Mouse (Mus musculus) forebrain, embryonic 10.5 days (tissue): ENCODE measurements around the gene Dpep3. TPM values are rescaled to one million over a fixed set of nuclear protein-coding genes. Genes with fewer than 3 reads are reported as not detected.

ENCODE experiments used
- DNase-seq: peaks from one replicate; pipeline ENCODE4 v3.0.0-alpha.2; 2017; ENCODE audit warnings: low spot score; ENCODE audit errors: extremely low spot score
- H3K27ac ChIP-seq: fragments of 300-500 bp; sonication (generic); 2 replicates; pipeline ENCODE4 v1.5.1; 2016; ENCODE audit warnings: mild to moderate bottlenecking
- H3K27me3 ChIP-seq: fragments of 300-500 bp; sonication (generic); 2 replicates; pipeline ENCODE4 v1.6.1; 2016; ENCODE audit warnings: mild to moderate bottlenecking; ENCODE audit not compliant: poor library complexity, severe bottlenecking
- H3K36me3 ChIP-seq: fragments of 300-500 bp; sonication (generic); replicated peaks from 2 replicates; pipeline ENCODE4 v1.6.1; 2016; ENCODE audit warnings: mild to moderate bottlenecking, moderate library complexity
- H3K4me1 ChIP-seq: fragments of 300-500 bp; sonication (generic); 2 replicates; pipeline ENCODE4 v1.6.1; 2016
- H3K4me3 ChIP-seq: fragments of 300-500 bp; sonication (generic); 2 replicates; pipeline ENCODE4 v1.5.1; 2016; ENCODE audit warnings: mild to moderate bottlenecking, moderate library complexity
- H3K9me3 ChIP-seq: fragments of 300-500 bp; sonication (generic); 2 replicates; pipeline ENCODE4 v1.6.1; 2016; ENCODE audit warnings: mild to moderate bottlenecking, moderate library complexity
- WGBS: fragments of 180-500 bp; shearing (Covaris S2); methylation state at CpG from one replicate; pipeline ENCODE4 v1.1.7; 2016; 5-methylcytosine and 5-hydroxymethylcytosine counted together
- polyA plus RNA-seq: library from polyadenylated mRNA; unstranded; fragments of >200 nt; fragmentation: Nextera tagmentation; extraction: Ambion mirVana; gene quantifications from 2 replicates; pipeline ENCODE4 v1.2.1, GENCODE M21; 2016

Gene Dpep3
- polyA plus RNA-seq, 1 experiment from 2014 or later = not detected

GRCm38 (mm10) chr8:105942542-105942941, 36.7 kb downstream of the Dpep3 start:
- Histone ChIP-seq H3K27me3 (no peaks in the 10 kb centered on the region), H3K9me3 (no peaks in the 10 kb centered on the region), H3K36me3 (peaks cover 57% of the 10 kb centered on the region), H3K4me3 (no peak overlapping the region), H3K4me1 (peaks cover 20% of the 10 kb centered on the region), H3K27ac (no peak overlapping the region)
- WGBS = 95% methylated on average over 5 of the region's 5 CpGs
- DNase-seq = no peak

- DNase-seq = no peak
- 93% methylated on average over 11 of the region's 11 CpGs for WGBS
- no peak overlapping the region for H3K27ac ChIP-seq
- peaks cover 52% of the 10 kb centered on the region for H3K36me3 ChIP-seq
- peaks cover 22% of the 10 kb centered on the region for H3K4me1 ChIP-seq
- H3K9me3 ChIP-seq = no peaks in the 10 kb centered on the region
- H3K27me3 ChIP-seq = no peaks in the 10 kb centered on the region
- H3K4me3 ChIP-seq = no peak overlapping the region
These were observed 37.2 kb downstream of the Dpep3 start for GRCm38 (mm10) chr8:105942026-105942425.

GRCm38 (mm10) chr8:105938306-105938669, 40.9 kb downstream of the Dpep3 start, which contains the start of gene Psmb10:
Gene Psmb10 (minus strand): TSS chr8:105938444.
- H3K9me3 ChIP-seq = no peaks in the 10 kb centered on the region
- H3K27me3 ChIP-seq = no peaks in the 10 kb centered on the region
- 46% methylated on average over 4 of the region's 4 CpGs for WGBS
- no peak for DNase-seq
- peaks cover 17% of the 10 kb centered on the region for H3K36me3 ChIP-seq
- peaks cover 27% of the 10 kb centered on the region for H3K4me1 ChIP-seq
- peak within 1 kb of the TSS; percentile 90 for H3K27ac ChIP-seq
- peak within 1 kb of the TSS; percentile 85 for H3K4me3 ChIP-seq

- peak overlapping the region; percentile 90 for H3K27ac ChIP-seq
- WGBS = 3% methylated on average over 33 of the region's 33 CpGs
- peak; percentile 46 for DNase-seq
- peak overlapping the region; percentile 85 for H3K4me3 ChIP-seq
- H3K9me3 ChIP-seq = no peaks in the 10 kb centered on the region
- peaks cover 17% of the 10 kb centered on the region for H3K36me3 ChIP-seq
- H3K4me1 ChIP-seq = peaks cover 23% of the 10 kb centered on the region
- H3K27me3 ChIP-seq = no peaks in the 10 kb centered on the region
These were observed 41.5 kb downstream of the Dpep3 start for GRCm38 (mm10) chr8:105937496-105938305.

GRCm38 (mm10) chr8:105936866-105937475, 42.3 kb downstream of the Dpep3 start:
- peak; percentile 90 for DNase-seq
- Histone ChIP-seq H3K4me3 (peak overlapping the region; percentile 85), H3K27ac (peak overlapping the region; percentile 90), H3K27me3 (no peaks in the 10 kb centered on the region), H3K4me1 (peaks cover 23% of the 10 kb centered on the region), H3K9me3 (no peaks in the 10 kb centered on the region), H3K36me3 (peaks cover 25% of the 10 kb centered on the region)
- under 1% methylated on average over 30 of the region's 30 CpGs for WGBS

GRCm38 (mm10) chr8:105935863-105936603, 43.2 kb downstream of the Dpep3 start:
- Histone ChIP-seq H3K4me1 (peaks cover 24% of the 10 kb centered on the region), H3K27ac (peak overlapping the region; percentile 90), H3K36me3 (peaks cover 25% of the 10 kb centered on the region), H3K9me3 (no peaks in the 10 kb centered on the region), H3K4me3 (peak overlapping the region; percentile 85), H3K27me3 (no peaks in the 10 kb centered on the region)
- WGBS = 31% methylated on average over 7 of the region's 7 CpGs
- DNase-seq = no peak

- no peak overlapping the region for H3K4me3 ChIP-seq
- H3K4me1 ChIP-seq = peaks cover 34% of the 10 kb centered on the region
- DNase-seq = no peak
- no peak overlapping the region for H3K27ac ChIP-seq
- H3K27me3 ChIP-seq = no peaks in the 10 kb centered on the region
- H3K9me3 ChIP-seq = no peaks in the 10 kb centered on the region
- WGBS = 89% methylated on average over 6 of the region's 6 CpGs
- peaks cover 32% of the 10 kb centered on the region for H3K36me3 ChIP-seq
These were observed 44.1 kb downstream of the Dpep3 start for GRCm38 (mm10) chr8:105935105-105935504.

- no peak for DNase-seq
- WGBS = 87% methylated on average over 2 of the region's 2 CpGs
- peaks cover 35% of the 10 kb centered on the region for H3K4me1 ChIP-seq
- no peak within 1 kb of the TSS for H3K4me3 ChIP-seq
- H3K27ac ChIP-seq = no peak within 1 kb of the TSS
- H3K9me3 ChIP-seq = no peaks in the 10 kb centered on the region
- peaks cover 40% of the 10 kb centered on the region for H3K36me3 ChIP-seq
- no peaks in the 10 kb centered on the region for H3K27me3 ChIP-seq
These were observed 45.5 kb downstream of the Dpep3 start, which contains the start of gene Ctrl for GRCm38 (mm10) chr8:105933762-105934161. Gene Ctrl (minus strand): TSS chr8:105933862.

GRCm38 (mm10) chr8:105932525-105932924, 46.7 kb downstream of the Dpep3 start:
- Histone ChIP-seq H3K36me3 (peaks cover 40% of the 10 kb centered on the region), H3K27ac (no peak overlapping the region), H3K4me1 (peaks cover 26% of the 10 kb centered on the region), H3K9me3 (no peaks in the 10 kb centered on the region), H3K4me3 (no peak overlapping the region), H3K27me3 (no peaks in the 10 kb centered on the region)
- 93% methylated on average over 11 of the region's 11 CpGs for WGBS
- no peak for DNase-seq

GRCm38 (mm10) chr8:105931271-105931670, 48.0 kb downstream of the Dpep3 start:
- H3K27ac ChIP-seq = no peak overlapping the region
- H3K4me1 ChIP-seq = peaks cover 24% of the 10 kb centered on the region
- no peak for DNase-seq
- H3K9me3 ChIP-seq = no peaks in the 10 kb centered on the region
- H3K36me3 ChIP-seq = peaks cover 40% of the 10 kb centered on the region
- no peaks in the 10 kb centered on the region for H3K27me3 ChIP-seq
- 88% methylated on average over 3 of the region's 3 CpGs for WGBS
- H3K4me3 ChIP-seq = no peak overlapping the region

GRCm38 (mm10) chr8:105930602-105931001, 48.6 kb downstream of the Dpep3 start:
- H3K27me3 ChIP-seq = no peaks in the 10 kb centered on the region
- no peak overlapping the region for H3K4me3 ChIP-seq
- peak; percentile 83 for DNase-seq
- H3K9me3 ChIP-seq = no peaks in the 10 kb centered on the region
- H3K27ac ChIP-seq = peak overlapping the region; percentile 82
- WGBS = 14% methylated on average over 8 of the region's 8 CpGs
- H3K4me1 ChIP-seq = peaks cover 24% of the 10 kb centered on the region
- H3K36me3 ChIP-seq = peaks cover 40% of the 10 kb centered on the region

- WGBS = 75% methylated on average over 3 of the region's 3 CpGs
- no peak overlapping the region for H3K27ac ChIP-seq
- DNase-seq = no peak
These were observed 54.1 kb downstream of the Dpep3 start for GRCm38 (mm10) chr8:105925123-105925522.

More at GRCm38 (mm10) chr8:105925123-105925522, 54.1 kb downstream of the Dpep3 start:
- Histone ChIP-seq H3K4me1 (peaks cover 18% of the 10 kb centered on the region), H3K36me3 (peaks cover 17% of the 10 kb centered on the region), H3K27me3 (no peaks in the 10 kb centered on the region), H3K4me3 (no peak overlapping the region), H3K9me3 (no peaks in the 10 kb centered on the region)
